Mouse (Mus musculus): ENCODE measurements around the gene Mmrn1. TPM values are rescaled to one million over a fixed set of nuclear protein-coding genes. Genes with fewer than 3 reads are reported as not detected.
"Not testable (repeated sequence)": the region's sequence is repeated elsewhere in the genome, so short reads cannot be mapped to it uniquely, and the experiment has no call there.

Mmrn1 gene
- polyA plus RNA-seq (2015; fragmentation: Nextera tagmentation; extraction: Ambion mirVana), result 4.4 and 5.7 TPM in 2 replicates

DNA sequence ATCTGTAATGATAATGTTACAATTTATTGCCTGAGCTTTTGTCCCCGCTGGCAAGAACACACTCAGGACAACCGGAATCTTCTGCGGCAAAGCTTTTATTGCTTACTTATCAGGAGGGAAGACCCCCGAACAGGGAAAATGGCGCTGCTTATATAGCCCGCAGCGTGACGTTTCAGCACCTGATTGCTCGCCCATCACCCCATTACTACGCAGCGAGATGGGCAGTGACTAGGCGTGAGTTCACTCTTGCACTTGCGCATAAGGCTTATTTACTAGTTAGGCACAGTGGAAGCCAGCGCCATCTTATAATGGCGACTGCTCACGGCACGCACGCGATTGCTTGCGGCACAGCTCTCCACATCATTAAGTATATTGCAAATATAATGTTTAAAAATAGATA is at the start of gene Mmrn1:
TSS of gene Mmrn1 (plus strand) at position 301 of the 400 bp plus-strand sequence.
- not testable (repeated sequence) for H3K27ac ChIP-seq (ENCODE audit: low read length); ATAC-seq (ENCODE audit: insufficient read depth, low FRiP score); H3K4me3 ChIP-seq (replicated peaks; ENCODE audit: low read length); H3K36me3 ChIP-seq (ENCODE audit: control insufficient read depth, insufficient read depth, low read length); H3K9me3 ChIP-seq (replicated peaks; ENCODE audit: control insufficient read depth, low read length); H3K4me2 ChIP-seq (ENCODE audit: low read depth, low read length); H3K9ac ChIP-seq (ENCODE audit: low read length); H3K27me3 ChIP-seq (ENCODE audit: control insufficient read depth, insufficient read depth, low read length); H3K4me1 ChIP-seq (ENCODE audit: control insufficient read depth, insufficient read depth, low read length)
- WGBS, result 95% methylated on average over 20 of the region's 20 CpGs

- Histone ChIP-seq H3K9ac (ENCODE audit: low read length) (no peak overlapping the region), H3K27ac (ENCODE audit: low read length) (no peak overlapping the region), H3K9me3 (replicated peaks; ENCODE audit: control insufficient read depth, low read length) (no peaks in the 10 kb centered on the region), H3K27me3 (ENCODE audit: control insufficient read depth, insufficient read depth, low read length) (no peaks in the 10 kb centered on the region), H3K4me3 (replicated peaks; ENCODE audit: low read length) (no peak overlapping the region), H3K4me1 (ENCODE audit: control insufficient read depth, insufficient read depth, low read length) (no peaks in the 10 kb centered on the region), H3K36me3 (ENCODE audit: control insufficient read depth, insufficient read depth, low read length) (no peaks in the 10 kb centered on the region), H3K4me2 (ENCODE audit: low read depth, low read length) (no peak overlapping the region)
- no peak for ATAC-seq (ENCODE audit: insufficient read depth, low FRiP score)
- WGBS, result 83% methylated on average over 7 of the region's 7 CpGs
Measured at GRCm38 (mm10) chr6:60880362-60880761, 44.4 kb upstream of the Mmrn1 start.

GRCm38 (mm10) chr6:60881534-60881933 is 43.2 kb upstream of the Mmrn1 start:
- ATAC-seq (ENCODE audit: insufficient read depth, low FRiP score), result no peak
- H3K9me3 ChIP-seq (replicated peaks; ENCODE audit: control insufficient read depth, low read length), result no peaks in the 10 kb centered on the region
- no peak overlapping the region for H3K9ac ChIP-seq (ENCODE audit: low read length)
- H3K27me3 ChIP-seq (ENCODE audit: control insufficient read depth, insufficient read depth, low read length), result no peaks in the 10 kb centered on the region
- H3K36me3 ChIP-seq (ENCODE audit: control insufficient read depth, insufficient read depth, low read length), result no peaks in the 10 kb centered on the region
- 68% methylated on average over 2 of the region's 2 CpGs for WGBS
- H3K4me1 ChIP-seq (ENCODE audit: control insufficient read depth, insufficient read depth, low read length), result no peaks in the 10 kb centered on the region
- H3K27ac ChIP-seq (ENCODE audit: low read length), result no peak overlapping the region
- no peak overlapping the region for H3K4me2 ChIP-seq (ENCODE audit: low read depth, low read length)
- H3K4me3 ChIP-seq (replicated peaks; ENCODE audit: low read length), result no peak overlapping the region

DNA sequence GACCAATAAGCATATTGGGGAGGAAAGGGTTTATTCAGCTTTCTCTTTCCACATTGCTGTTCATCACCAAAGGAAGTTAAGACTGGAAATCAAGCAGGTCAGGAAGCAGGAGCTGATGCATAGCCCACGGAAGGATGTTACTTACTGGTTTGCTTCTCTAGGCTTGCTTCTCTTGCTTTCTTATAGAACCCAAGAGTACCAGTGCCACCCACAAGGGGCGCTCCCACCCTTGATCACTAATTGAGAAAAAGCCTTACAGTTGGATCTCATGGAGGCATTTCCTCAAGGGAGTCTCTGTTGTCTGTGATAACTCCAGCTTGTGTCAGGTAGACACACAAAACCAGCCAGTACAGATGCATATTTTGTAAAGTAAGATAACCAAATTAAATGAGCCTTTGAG is 17.5 kb upstream of the Mmrn1 start:
- 80% methylated on average over 2 of the region's 2 CpGs for WGBS
- no peaks in the 10 kb centered on the region for H3K4me1 ChIP-seq (ENCODE audit: control insufficient read depth, insufficient read depth, low read length)
- no peaks in the 10 kb centered on the region for H3K27me3 ChIP-seq (ENCODE audit: control insufficient read depth, insufficient read depth, low read length)
- H3K4me3 ChIP-seq (replicated peaks; ENCODE audit: low read length), result no peak overlapping the region
- no peaks in the 10 kb centered on the region for H3K36me3 ChIP-seq (ENCODE audit: control insufficient read depth, insufficient read depth, low read length)
- H3K9me3 ChIP-seq (replicated peaks; ENCODE audit: control insufficient read depth, low read length), result no peaks in the 10 kb centered on the region
- no peak overlapping the region for H3K9ac ChIP-seq (ENCODE audit: low read length)
- H3K4me2 ChIP-seq (ENCODE audit: low read depth, low read length), result no peak overlapping the region
- no peak for ATAC-seq (ENCODE audit: insufficient read depth, low FRiP score)
- H3K27ac ChIP-seq (ENCODE audit: low read length), result no peak overlapping the region

DNA sequence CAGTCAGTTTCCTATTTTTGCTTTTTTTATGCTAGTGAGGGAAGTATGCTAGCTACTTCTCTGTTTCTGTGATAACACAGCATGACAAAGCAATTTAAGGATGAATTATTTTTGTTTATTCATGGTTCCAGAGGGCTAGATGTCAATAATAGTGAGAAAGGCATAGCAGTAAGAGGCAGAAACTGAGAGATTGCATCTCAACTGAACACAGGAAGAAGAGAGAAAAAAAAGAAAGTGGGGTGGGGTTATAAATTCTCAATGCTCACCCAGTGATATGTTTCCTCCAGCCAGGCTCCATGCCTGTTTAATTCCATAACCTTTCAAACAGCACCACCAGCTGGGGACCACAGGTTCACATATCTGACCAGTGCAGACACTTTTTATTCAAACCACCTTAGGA is 6.6 kb downstream of the Mmrn1 start:
- no peaks in the 10 kb centered on the region for H3K9me3 ChIP-seq (replicated peaks; ENCODE audit: control insufficient read depth, low read length)
- H3K27ac ChIP-seq (ENCODE audit: low read length), result no peak overlapping the region
- no peak overlapping the region for H3K4me2 ChIP-seq (ENCODE audit: low read depth, low read length)
- H3K9ac ChIP-seq (ENCODE audit: low read length), result no peak overlapping the region
- H3K27me3 ChIP-seq (ENCODE audit: control insufficient read depth, insufficient read depth, low read length), result no peaks in the 10 kb centered on the region
- H3K4me3 ChIP-seq (replicated peaks; ENCODE audit: low read length), result no peak overlapping the region
- H3K36me3 ChIP-seq (ENCODE audit: control insufficient read depth, insufficient read depth, low read length), result no peaks in the 10 kb centered on the region
- ATAC-seq (ENCODE audit: insufficient read depth, low FRiP score), result no peak
- H3K4me1 ChIP-seq (ENCODE audit: control insufficient read depth, insufficient read depth, low read length), result no peaks in the 10 kb centered on the region; the same call in 1 of the 2 replicates

DNA sequence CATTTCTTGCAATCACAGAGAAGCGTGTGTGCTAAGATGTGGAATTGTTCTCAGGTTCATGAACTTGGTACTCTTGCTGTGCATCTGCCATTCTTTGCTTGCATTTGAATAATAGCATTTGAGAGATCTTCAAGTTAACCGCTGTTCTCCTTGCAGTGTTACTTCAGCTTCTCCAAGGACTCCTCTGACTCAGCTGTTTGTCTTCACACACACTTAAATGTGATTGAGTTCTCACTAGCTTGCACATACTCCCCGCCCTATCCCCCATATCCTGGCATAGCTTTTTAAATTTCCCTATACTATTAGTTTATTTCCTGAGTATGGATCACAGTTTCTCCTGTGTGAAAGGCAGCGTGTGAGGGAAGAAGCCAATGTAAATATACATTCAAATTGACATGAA is 10.1 kb downstream of the Mmrn1 start:
- WGBS, result 53% methylated on average over 4 of the region's 4 CpGs
- H3K4me2 ChIP-seq (ENCODE audit: low read depth, low read length), result no peak overlapping the region
- H3K4me1 ChIP-seq (ENCODE audit: control insufficient read depth, insufficient read depth, low read length), result no peaks in the 10 kb centered on the region; the same call in 1 of the 2 replicates
- no peak overlapping the region for H3K27ac ChIP-seq (ENCODE audit: low read length)
- no peak for ATAC-seq (ENCODE audit: insufficient read depth, low FRiP score)
- no peak overlapping the region for H3K9ac ChIP-seq (ENCODE audit: low read length)
- no peaks in the 10 kb centered on the region for H3K27me3 ChIP-seq (ENCODE audit: control insufficient read depth, insufficient read depth, low read length)
- no peak overlapping the region for H3K4me3 ChIP-seq (replicated peaks; ENCODE audit: low read length)
- H3K36me3 ChIP-seq (ENCODE audit: control insufficient read depth, insufficient read depth, low read length), result no peaks in the 10 kb centered on the region
- H3K9me3 ChIP-seq (replicated peaks; ENCODE audit: control insufficient read depth, low read length), result no peaks in the 10 kb centered on the region

DNA sequence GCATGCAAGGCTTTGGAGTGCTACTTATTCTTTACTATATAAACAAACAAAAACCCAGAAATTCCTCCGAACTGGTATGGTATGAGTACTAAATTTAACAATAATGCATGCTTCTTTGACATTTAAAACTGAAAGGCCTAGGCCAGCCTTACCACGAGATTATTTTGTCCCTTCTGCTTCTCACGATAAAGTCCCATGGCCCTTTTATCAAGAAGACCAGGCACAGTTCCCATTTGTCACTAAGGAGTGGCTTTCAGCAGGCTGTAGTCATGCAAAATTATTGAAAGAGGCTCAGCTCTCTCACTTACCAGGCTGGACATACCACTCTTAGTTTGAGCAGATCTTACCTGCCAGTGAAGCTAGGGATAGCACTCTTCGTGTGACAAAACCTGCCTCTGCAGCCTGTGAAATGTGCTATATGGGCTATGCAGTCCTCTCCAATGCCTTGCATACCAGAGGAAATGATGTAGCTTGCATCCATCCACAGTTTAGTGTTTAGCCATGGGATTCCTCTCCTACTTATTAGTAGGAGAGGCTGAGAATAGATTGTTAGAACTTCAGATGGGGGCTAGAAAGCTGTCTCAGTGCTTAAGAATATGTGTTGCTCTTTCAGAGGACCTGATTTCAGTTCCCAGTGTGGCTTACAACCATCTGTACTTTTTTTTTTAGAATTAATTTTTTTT is 10.8 kb downstream of the Mmrn1 start:
- Histone ChIP-seq H3K9ac (ENCODE audit: low read length) (no peak overlapping the region), H3K9me3 (replicated peaks; ENCODE audit: control insufficient read depth, low read length) (no peaks in the 10 kb centered on the region), H3K4me1 (ENCODE audit: control insufficient read depth, insufficient read depth, low read length) (no peaks in the 10 kb centered on the region; the same call in 1 of the 2 replicates), H3K4me2 (ENCODE audit: low read depth, low read length) (no peak overlapping the region), H3K36me3 (ENCODE audit: control insufficient read depth, insufficient read depth, low read length) (no peaks in the 10 kb centered on the region), H3K27me3 (ENCODE audit: control insufficient read depth, insufficient read depth, low read length) (no peaks in the 10 kb centered on the region), H3K4me3 (replicated peaks; ENCODE audit: low read length) (no peak overlapping the region), H3K27ac (ENCODE audit: low read length) (no peak overlapping the region)
- WGBS, result 58% methylated on average over 4 of the region's 4 CpGs
- ATAC-seq (ENCODE audit: insufficient read depth, low FRiP score), result peak; percentile 44; the same call in 1 of the 2 replicates

DNA sequence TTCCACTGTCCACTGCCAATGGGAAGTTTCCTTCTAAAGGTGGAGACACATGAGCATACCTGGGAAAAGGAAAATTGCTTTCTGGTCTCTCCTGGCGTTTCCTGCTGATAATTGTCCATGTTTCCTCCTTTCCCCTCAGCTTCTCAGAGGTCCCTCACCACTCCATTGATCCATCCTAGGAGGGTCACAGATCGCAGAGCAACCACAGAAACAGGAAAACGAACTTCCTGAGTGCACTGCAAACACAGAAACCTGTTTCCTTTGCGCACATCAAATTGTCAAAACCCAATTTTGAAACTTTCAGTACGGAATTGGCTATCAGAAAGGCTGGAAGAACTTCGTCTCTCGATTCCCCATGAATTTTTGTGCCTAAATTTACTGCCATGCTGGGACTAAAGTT is 19.4 kb downstream of the Mmrn1 start:
- H3K4me3 ChIP-seq (replicated peaks; ENCODE audit: low read length), result no peak overlapping the region

DNA sequence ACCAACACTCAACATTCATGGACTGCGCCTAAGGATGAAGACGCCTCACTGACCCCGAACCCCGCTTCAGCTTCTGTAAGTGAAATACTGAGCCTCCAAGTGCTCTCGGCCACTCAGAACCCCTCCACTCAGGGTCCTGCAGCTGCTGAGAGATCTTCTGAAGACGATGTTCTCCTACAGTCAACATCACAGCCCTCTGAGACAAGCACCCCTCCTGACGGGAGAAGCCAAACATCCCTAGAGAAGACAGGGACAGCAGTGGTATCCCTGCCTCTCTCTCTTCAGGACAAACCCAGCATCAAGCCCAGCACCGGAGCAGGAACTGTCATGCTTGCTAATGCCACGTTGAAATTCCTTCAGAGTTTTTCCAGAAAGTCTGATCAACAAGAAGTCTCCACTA is 19.8 kb downstream of the Mmrn1 start:
- Histone ChIP-seq H3K9ac (ENCODE audit: low read length) (no peak overlapping the region), H3K4me2 (ENCODE audit: low read depth, low read length) (no peak overlapping the region), H3K27me3 (ENCODE audit: control insufficient read depth, insufficient read depth, low read length) (no peaks in the 10 kb centered on the region), H3K4me1 (ENCODE audit: control insufficient read depth, insufficient read depth, low read length) (no peaks in the 10 kb centered on the region), H3K4me3 (replicated peaks; ENCODE audit: low read length) (no peak overlapping the region), H3K27ac (ENCODE audit: low read length) (no peak overlapping the region), H3K36me3 (ENCODE audit: control insufficient read depth, insufficient read depth, low read length) (no peaks in the 10 kb centered on the region), H3K9me3 (replicated peaks; ENCODE audit: control insufficient read depth, low read length) (no peaks in the 10 kb centered on the region)
- 61% methylated on average over 9 of the region's 9 CpGs for WGBS
- ATAC-seq (ENCODE audit: insufficient read depth, low FRiP score), result no peak

More for the DNA sequence above, 19.4 kb downstream of the Mmrn1 start:
- 71% methylated on average over 7 of the region's 7 CpGs for WGBS
- H3K9ac ChIP-seq (ENCODE audit: low read length), result no peak overlapping the region
- no peak overlapping the region for H3K27ac ChIP-seq (ENCODE audit: low read length)
- no peaks in the 10 kb centered on the region for H3K4me1 ChIP-seq (ENCODE audit: control insufficient read depth, insufficient read depth, low read length)
- no peak overlapping the region for H3K4me2 ChIP-seq (ENCODE audit: low read depth, low read length)
- H3K27me3 ChIP-seq (ENCODE audit: control insufficient read depth, insufficient read depth, low read length), result no peaks in the 10 kb centered on the region
- no peaks in the 10 kb centered on the region for H3K9me3 ChIP-seq (replicated peaks; ENCODE audit: control insufficient read depth, low read length)
- no peaks in the 10 kb centered on the region for H3K36me3 ChIP-seq (ENCODE audit: control insufficient read depth, insufficient read depth, low read length)
- ATAC-seq (ENCODE audit: insufficient read depth, low FRiP score), result no peak

Data from stomach, embryonic 16.5 days (tissue).